Mouse (Mus musculus): ENCODE data around the gene Cd19. TPM values are rescaled to one million over a fixed set of nuclear protein-coding genes. Genes with fewer than 3 reads are reported as not detected.

Cd19 gene
- polyA plus RNA-seq, 1 experiment from 2014 or later = not detected

GRCm38 (mm10) chr7:126383565-126383964 is 31.1 kb downstream of the Cd19 start:
- Histone ChIP-seq H3K36me3 (ENCODE audit: control insufficient read depth, insufficient read depth, low read length) (peaks cover 37% of the 10 kb centered on the region), H3K4me3 (ENCODE audit: low read depth, low read length) (no peak overlapping the region), H3K9me3 (replicated peaks; ENCODE audit: control insufficient read depth, low read length) (no peaks in the 10 kb centered on the region), H3K27me3 (replicated peaks; ENCODE audit: control insufficient read depth, insufficient read depth, low read length) (no peaks in the 10 kb centered on the region), H3K4me2 (ENCODE audit: low read length) (no peak overlapping the region), H3K4me1 (ENCODE audit: control insufficient read depth, insufficient read depth, low read length) (no peaks in the 10 kb centered on the region), H3K9ac (ENCODE audit: low read length) (no peak overlapping the region), H3K27ac (ENCODE audit: low read depth, low read length) (no peak overlapping the region)
- ATAC-seq = no peak
- 79% methylated on average over 5 of the region's 5 CpGs for WGBS
- DNase-seq (ENCODE audit: low spot score) = no peak

DNA sequence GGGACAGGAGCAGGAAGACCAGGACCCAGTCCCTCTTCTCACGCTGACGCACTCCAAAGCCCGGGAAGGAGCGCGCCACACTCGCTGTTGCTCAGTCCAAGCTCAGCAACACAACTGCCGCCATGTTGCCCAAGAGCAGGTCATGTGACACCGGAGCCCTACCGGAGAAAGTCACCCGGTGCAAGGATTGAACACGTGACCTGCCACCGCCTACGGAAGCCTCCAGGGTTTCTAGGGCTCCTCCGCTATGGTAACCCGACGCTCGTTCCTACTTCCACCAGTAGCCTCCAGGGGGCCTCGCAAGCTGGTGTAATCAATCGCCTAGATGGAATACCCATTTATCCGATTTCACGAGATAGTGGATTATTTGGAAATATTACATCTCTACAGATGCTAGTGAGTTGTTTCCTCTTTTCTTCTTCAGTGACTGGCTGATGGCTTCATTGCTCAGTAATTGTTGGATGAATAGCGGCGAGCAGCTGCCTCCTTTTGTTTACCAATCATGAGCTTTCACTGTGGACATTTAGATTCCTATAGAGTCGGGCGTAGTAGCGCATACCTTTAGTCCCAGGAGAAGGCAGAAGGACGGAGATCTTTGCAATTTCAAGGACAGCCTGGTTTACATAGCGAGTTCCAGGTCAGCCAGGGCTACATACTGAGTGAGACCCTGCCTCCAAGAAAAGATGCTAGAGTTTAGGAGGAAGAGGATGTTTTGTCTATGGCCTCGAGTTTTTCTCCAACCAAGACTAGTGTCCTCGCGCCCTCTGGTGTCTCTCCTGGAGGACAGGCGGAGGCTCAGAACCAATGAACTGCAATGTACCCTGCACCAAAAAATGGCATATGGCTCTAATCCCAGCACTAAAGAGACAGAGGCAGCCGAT is 37.2 kb downstream of the Cd19 start, which contains the start of gene Spns1:
Spns1 (minus strand) TSS at position 173 of the 881 bp plus-strand sequence.
- peaks cover 21% of the 10 kb centered on the region for H3K36me3 ChIP-seq (ENCODE audit: control insufficient read depth, insufficient read depth, low read length)
- DNase-seq (ENCODE audit: low spot score) (peak; percentile 99), ATAC-seq (peak; percentile 98)
- no peaks in the 10 kb centered on the region for H3K9me3 ChIP-seq (replicated peaks; ENCODE audit: control insufficient read depth, low read length)
- under 1% methylated on average over 33 of the region's 33 CpGs for WGBS
- no peaks in the 10 kb centered on the region for H3K27me3 ChIP-seq (replicated peaks; ENCODE audit: control insufficient read depth, insufficient read depth, low read length)
- H3K4me3 ChIP-seq (ENCODE audit: low read depth, low read length) = peak within 1 kb of the TSS; percentile 92
- H3K4me2 ChIP-seq (ENCODE audit: low read length) = peak within 1 kb of the TSS; percentile 90
- H3K4me1 ChIP-seq (ENCODE audit: control insufficient read depth, insufficient read depth, low read length) = peaks cover 8% of the 10 kb centered on the region
- peak within 1 kb of the TSS; percentile 73 for H3K27ac ChIP-seq (ENCODE audit: low read depth, low read length)
- peak within 1 kb of the TSS; percentile 88 for H3K9ac ChIP-seq (ENCODE audit: low read length)

- under 1% methylated on average over 27 of the region's 27 CpGs for WGBS
- Histone ChIP-seq H3K4me1 (ENCODE audit: control insufficient read depth, insufficient read depth, low read length) (peaks cover 8% of the 10 kb centered on the region), H3K27ac (ENCODE audit: low read depth, low read length) (peak overlapping the region; percentile 33; the same call in 1 of the 2 replicates), H3K4me2 (ENCODE audit: low read length) (peak overlapping the region; percentile 90), H3K9me3 (replicated peaks; ENCODE audit: control insufficient read depth, low read length) (no peaks in the 10 kb centered on the region), H3K4me3 (ENCODE audit: low read depth, low read length) (peak overlapping the region; percentile 92), H3K27me3 (replicated peaks; ENCODE audit: control insufficient read depth, insufficient read depth, low read length) (no peaks in the 10 kb centered on the region), H3K36me3 (ENCODE audit: control insufficient read depth, insufficient read depth, low read length) (peaks cover 27% of the 10 kb centered on the region), H3K9ac (ENCODE audit: low read length) (peak overlapping the region; percentile 88)
- DNase-seq (ENCODE audit: low spot score) = no peak
- ATAC-seq = peak; percentile 70; the same call in 1 of the 2 replicates
Measured at GRCm38 (mm10) chr7:126376903-126377277, 37.8 kb downstream of the Cd19 start.

GRCm38 (mm10) chr7:126375012-126375411 is 39.7 kb downstream of the Cd19 start:
- DNase-seq (ENCODE audit: low spot score) = no peak
- H3K27me3 ChIP-seq (replicated peaks; ENCODE audit: control insufficient read depth, insufficient read depth, low read length) = no peaks in the 10 kb centered on the region
- peaks cover 8% of the 10 kb centered on the region for H3K4me1 ChIP-seq (ENCODE audit: control insufficient read depth, insufficient read depth, low read length)
- ATAC-seq = no peak
- no peak overlapping the region for H3K4me3 ChIP-seq (ENCODE audit: low read depth, low read length)
- 78% methylated on average over 5 of the region's 5 CpGs for WGBS
- H3K27ac ChIP-seq (ENCODE audit: low read depth, low read length) = no peak overlapping the region
- peaks cover 46% of the 10 kb centered on the region for H3K36me3 ChIP-seq (ENCODE audit: control insufficient read depth, insufficient read depth, low read length)
- H3K9ac ChIP-seq (ENCODE audit: low read length) = no peak overlapping the region
- H3K9me3 ChIP-seq (replicated peaks; ENCODE audit: control insufficient read depth, low read length) = no peaks in the 10 kb centered on the region
- no peak overlapping the region for H3K4me2 ChIP-seq (ENCODE audit: low read length)

DNA sequence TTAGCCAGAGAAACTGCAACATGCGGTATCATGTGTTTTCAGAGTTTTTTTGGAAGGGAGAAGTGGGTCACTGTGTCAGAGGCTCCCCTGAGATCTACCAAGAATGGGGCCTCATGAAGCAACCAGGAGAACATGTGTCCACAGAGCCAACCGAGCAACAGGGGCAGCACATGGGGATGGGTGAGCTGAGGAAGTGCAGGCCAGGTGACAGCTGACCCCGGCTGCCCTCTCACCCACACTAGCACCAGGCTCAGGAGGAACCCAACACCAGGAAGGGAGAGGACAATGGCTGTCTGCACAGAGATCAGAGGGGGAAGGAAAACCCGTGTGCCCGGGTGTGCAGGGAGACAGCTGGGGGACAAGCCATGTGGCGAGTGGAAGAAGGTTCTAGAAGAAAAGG is 40.2 kb downstream of the Cd19 start:
- H3K27ac ChIP-seq (ENCODE audit: low read depth, low read length) = no peak overlapping the region
- WGBS = 89% methylated on average over 6 of the region's 6 CpGs

DNA sequence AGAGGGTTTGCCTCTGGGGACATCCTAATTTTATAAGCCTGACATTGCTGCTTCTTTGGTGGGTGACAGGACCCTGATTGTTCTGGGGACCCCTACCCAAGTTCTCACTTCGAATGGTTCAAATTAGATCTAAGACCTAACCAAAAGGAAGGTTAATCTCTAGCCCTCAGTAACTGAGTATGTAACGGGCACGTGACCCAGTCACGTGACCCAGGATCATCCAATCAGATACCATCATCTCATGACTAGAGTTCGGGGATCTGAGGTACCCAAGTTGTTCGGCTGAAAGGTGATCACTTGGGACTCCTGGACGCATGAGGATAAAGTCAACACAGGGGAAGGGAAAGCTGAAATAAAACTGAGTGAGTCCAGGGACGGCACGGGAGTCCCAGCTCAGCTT is 41.7 kb downstream of the Cd19 start:
- DNase-seq (ENCODE audit: low spot score) (no peak), ATAC-seq (no peak)
- Histone ChIP-seq H3K27me3 (replicated peaks; ENCODE audit: control insufficient read depth, insufficient read depth, low read length) (no peaks in the 10 kb centered on the region), H3K9ac (ENCODE audit: low read length) (no peak overlapping the region), H3K9me3 (replicated peaks; ENCODE audit: control insufficient read depth, low read length) (no peaks in the 10 kb centered on the region), H3K27ac (ENCODE audit: low read depth, low read length) (no peak overlapping the region), H3K4me1 (ENCODE audit: control insufficient read depth, insufficient read depth, low read length) (peaks cover 8% of the 10 kb centered on the region), H3K36me3 (ENCODE audit: control insufficient read depth, insufficient read depth, low read length) (peaks cover 56% of the 10 kb centered on the region), H3K4me2 (ENCODE audit: low read length) (no peak overlapping the region), H3K4me3 (ENCODE audit: low read depth, low read length) (no peak overlapping the region)
- WGBS = 86% methylated on average over 9 of the region's 9 CpGs

More for the DNA sequence above, 40.2 kb downstream of the Cd19 start:
- Histone ChIP-seq H3K36me3 (ENCODE audit: control insufficient read depth, insufficient read depth, low read length) (peaks cover 51% of the 10 kb centered on the region), H3K4me3 (ENCODE audit: low read depth, low read length) (no peak overlapping the region), H3K27me3 (replicated peaks; ENCODE audit: control insufficient read depth, insufficient read depth, low read length) (no peaks in the 10 kb centered on the region), H3K9ac (ENCODE audit: low read length) (no peak overlapping the region), H3K4me2 (ENCODE audit: low read length) (no peak overlapping the region), H3K4me1 (ENCODE audit: control insufficient read depth, insufficient read depth, low read length) (peaks cover 8% of the 10 kb centered on the region), H3K9me3 (replicated peaks; ENCODE audit: control insufficient read depth, low read length) (no peaks in the 10 kb centered on the region)
- DNase-seq (ENCODE audit: low spot score) (no peak), ATAC-seq (no peak)

DNA sequence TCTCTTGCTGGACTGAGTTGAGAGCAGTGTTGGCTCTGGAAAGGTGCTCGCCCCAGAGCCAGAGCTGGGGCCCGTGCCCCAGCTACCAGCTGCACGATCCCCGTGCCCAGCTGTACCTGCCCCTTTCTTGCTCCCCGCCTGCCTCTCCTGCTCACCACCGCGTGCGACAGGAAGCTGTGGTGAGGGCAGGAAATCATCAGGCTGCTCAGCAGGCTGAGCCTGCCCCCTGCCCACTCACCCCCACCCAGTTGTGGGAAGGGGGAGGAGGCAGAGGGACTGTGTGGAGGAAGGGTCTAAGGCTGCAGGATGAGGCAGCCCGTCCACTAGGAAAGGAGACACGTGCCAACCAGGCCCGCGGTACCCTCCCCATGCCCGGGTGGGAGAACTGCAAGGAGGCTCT is 45.3 kb downstream of the Cd19 start, which contains the start of gene Lat:
Lat (minus strand) TSS at position 178 of the 400 bp plus-strand sequence.
- no peak for ATAC-seq
- no peak within 1 kb of the TSS for H3K4me2 ChIP-seq (ENCODE audit: low read length)
- DNase-seq (ENCODE audit: low spot score) = no peak
- H3K9ac ChIP-seq (ENCODE audit: low read length) = no peak within 1 kb of the TSS
- no peaks in the 10 kb centered on the region for H3K27me3 ChIP-seq (replicated peaks; ENCODE audit: control insufficient read depth, insufficient read depth, low read length)
- H3K27ac ChIP-seq (ENCODE audit: low read depth, low read length) = no peak within 1 kb of the TSS
- no peak within 1 kb of the TSS for H3K4me3 ChIP-seq (ENCODE audit: low read depth, low read length)
- H3K9me3 ChIP-seq (replicated peaks; ENCODE audit: control insufficient read depth, low read length) = no peaks in the 10 kb centered on the region
- peaks cover 52% of the 10 kb centered on the region for H3K36me3 ChIP-seq (ENCODE audit: control insufficient read depth, insufficient read depth, low read length)
- 84% methylated on average over 13 of the region's 13 CpGs for WGBS
- no peaks in the 10 kb centered on the region for H3K4me1 ChIP-seq (ENCODE audit: control insufficient read depth, insufficient read depth, low read length)

- Histone ChIP-seq H3K27ac (ENCODE audit: low read depth, low read length) (no peak overlapping the region), H3K4me3 (ENCODE audit: low read depth, low read length) (no peak overlapping the region), H3K36me3 (ENCODE audit: control insufficient read depth, insufficient read depth, low read length) (peaks cover 44% of the 10 kb centered on the region), H3K27me3 (replicated peaks; ENCODE audit: control insufficient read depth, insufficient read depth, low read length) (no peaks in the 10 kb centered on the region), H3K9ac (ENCODE audit: low read length) (no peak overlapping the region), H3K9me3 (replicated peaks; ENCODE audit: control insufficient read depth, low read length) (no peaks in the 10 kb centered on the region), H3K4me1 (ENCODE audit: control insufficient read depth, insufficient read depth, low read length) (no peaks in the 10 kb centered on the region), H3K4me2 (ENCODE audit: low read length) (no peak overlapping the region)
- DNase-seq (ENCODE audit: low spot score) (no peak), ATAC-seq (no peak)
- 86% methylated on average over 8 of the region's 8 CpGs for WGBS
Measured at GRCm38 (mm10) chr7:126368367-126368766, 46.3 kb downstream of the Cd19 start.

DNA sequence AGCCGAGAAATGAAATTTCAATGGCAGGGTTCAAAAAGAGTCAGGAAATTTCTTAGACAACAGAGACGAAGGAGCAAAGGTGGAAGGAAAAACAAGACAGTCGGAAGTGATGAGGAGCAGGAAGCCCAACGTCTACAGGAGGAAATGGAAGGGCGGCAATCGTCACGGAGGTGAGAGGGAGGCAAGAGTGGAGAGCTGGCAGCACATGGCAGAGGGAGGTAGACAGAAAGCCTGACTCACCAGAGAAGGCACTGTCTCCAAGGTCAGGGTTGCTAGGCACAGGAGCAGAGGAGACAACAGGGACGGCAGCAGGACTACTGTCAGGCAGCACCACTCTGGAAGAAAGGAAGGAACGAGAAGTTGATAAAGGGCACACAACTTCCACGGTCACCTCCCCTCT is 47.1 kb downstream of the Cd19 start:
- WGBS = 89% methylated on average over 10 of the region's 10 CpGs

More for the DNA sequence above, 47.1 kb downstream of the Cd19 start:
- Histone ChIP-seq H3K9ac (ENCODE audit: low read length) (no peak overlapping the region), H3K4me2 (ENCODE audit: low read length) (no peak overlapping the region), H3K4me3 (ENCODE audit: low read depth, low read length) (no peak overlapping the region), H3K27me3 (replicated peaks; ENCODE audit: control insufficient read depth, insufficient read depth, low read length) (no peaks in the 10 kb centered on the region), H3K36me3 (ENCODE audit: control insufficient read depth, insufficient read depth, low read length) (peaks cover 36% of the 10 kb centered on the region), H3K9me3 (replicated peaks; ENCODE audit: control insufficient read depth, low read length) (no peaks in the 10 kb centered on the region), H3K27ac (ENCODE audit: low read depth, low read length) (no peak overlapping the region), H3K4me1 (ENCODE audit: control insufficient read depth, insufficient read depth, low read length) (no peaks in the 10 kb centered on the region)
- no peak for DNase-seq (ENCODE audit: low spot score)
- no peak for ATAC-seq
